Mouse (Mus musculus) bone marrow macrophage, adult 2 months (primary cell): Measurements from ENCODE around the gene Tnrc18. TPM values are rescaled to one million over a fixed set of nuclear protein-coding genes. Genes with fewer than 3 reads are reported as not detected.

Experiments
- H3K27ac ChIP-seq: 2 replicates; pipeline ENCODE4 v1.5.1; 2012; ENCODE audit warnings: low read depth, low read length; ENCODE audit not compliant: insufficient read depth
- H3K4me1 ChIP-seq: 2 replicates; pipeline ENCODE4 v1.6.1; 2012; ENCODE audit warnings: low read length; ENCODE audit not compliant: control insufficient read depth, insufficient read depth
- H3K4me3 ChIP-seq: 2 replicates; pipeline ENCODE4 v1.5.1; 2012; ENCODE audit warnings: mild to moderate bottlenecking, low read length, moderate library complexity; ENCODE audit not compliant: insufficient read depth
- CTCF ChIP-seq: IDR thresholded peaks from 2 replicates; pipeline ENCODE4 v1.5.1; 2012; ENCODE audit warnings: low read depth, mild to moderate bottlenecking, low read length, moderate library complexity
- POLR2A ChIP-seq: IDR thresholded peaks from 2 replicates; pipeline ENCODE4 v1.6.1; 2012; ENCODE audit warnings: mild to moderate bottlenecking, low read depth, low read length, borderline replicate concordance
- polyA plus RNA-seq: library from polyadenylated mRNA; stranded (reverse); fragments of >200 nt; gene quantifications from 2 replicates; pipeline ENCODE4 v1.2.4, GENCODE M21; 2012; ENCODE audit not compliant: missing spikeins, insufficient read depth, insufficient read length

Gene Tnrc18
- polyA plus RNA-seq, 1 experiment, result 64.5 TPM

DNA sequence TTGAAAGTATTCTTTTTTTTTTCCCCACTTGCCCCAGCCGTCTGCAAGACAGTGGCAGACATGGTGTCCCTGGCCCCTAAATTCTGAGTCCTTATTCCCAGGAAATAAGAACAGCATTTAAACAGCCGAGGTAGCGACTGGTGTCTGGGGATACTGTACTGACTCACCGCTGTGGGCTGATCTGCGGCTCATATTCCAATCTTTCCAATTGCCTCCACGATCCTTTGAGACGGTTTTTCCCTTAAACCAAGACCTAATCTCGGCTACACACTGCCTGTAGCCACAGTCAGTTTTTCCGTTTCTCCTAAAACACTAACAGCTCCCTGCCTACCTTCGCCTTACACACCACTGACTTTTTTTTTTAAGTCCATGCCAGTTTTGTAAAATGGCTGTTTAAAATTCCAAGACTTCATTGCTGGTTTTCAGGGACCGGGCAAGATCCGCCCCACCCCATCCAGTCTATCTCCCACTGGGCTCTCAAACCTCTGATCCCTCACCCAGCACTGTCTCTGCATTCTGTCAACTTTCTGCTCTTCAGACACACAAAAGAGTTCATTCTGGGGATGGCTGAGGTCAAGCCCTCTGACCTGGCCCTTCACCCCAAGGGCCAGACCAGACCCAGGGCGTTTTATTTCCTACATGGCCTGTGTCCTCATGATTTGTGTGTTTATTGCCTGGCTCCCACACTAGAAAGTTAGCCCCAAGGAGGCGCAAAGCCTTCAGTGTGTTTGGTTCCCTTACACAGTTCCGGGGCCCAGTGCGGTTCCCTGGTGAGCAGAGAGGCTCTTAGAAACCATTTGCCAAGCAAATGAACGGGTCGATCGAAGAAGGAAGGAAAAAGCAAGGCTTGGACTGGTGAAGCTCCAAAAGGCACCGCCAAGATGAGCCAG, 6.5 kb downstream of the Tnrc18 start:
- no peak overlapping the region for H3K4me3 ChIP-seq
- H3K4me1 ChIP-seq, result peaks cover 14% of the 10 kb centered on the region
- no peak overlapping the region for H3K27ac ChIP-seq
- no peak for TF ChIP-seq POLR2A
- no peak for TF ChIP-seq CTCF

DNA sequence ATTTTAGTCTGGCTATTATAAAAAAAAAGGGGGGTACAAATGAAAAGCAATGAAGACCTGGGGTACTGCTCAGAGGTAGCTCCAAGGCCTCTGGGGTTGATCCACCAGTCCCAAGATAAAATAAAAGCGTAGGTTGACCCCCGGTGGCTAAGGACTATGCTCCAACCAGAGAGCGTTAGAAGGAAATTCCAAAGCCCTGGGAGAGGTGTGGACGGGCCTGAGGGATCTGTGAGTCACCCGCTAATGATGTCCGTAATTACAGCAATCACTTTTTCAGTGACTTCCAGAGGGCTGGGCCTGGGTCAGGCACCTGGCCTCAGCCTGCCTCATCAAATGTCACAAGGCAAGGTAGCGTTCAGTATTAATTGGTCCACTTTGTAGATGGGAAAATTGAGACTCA, 9.8 kb downstream of the Tnrc18 start:
- Histone ChIP-seq H3K27ac (no peak overlapping the region), H3K4me3 (no peak overlapping the region), H3K4me1 (peaks cover 28% of the 10 kb centered on the region)
- no peak for TF ChIP-seq CTCF
- TF ChIP-seq POLR2A, result no peak

DNA sequence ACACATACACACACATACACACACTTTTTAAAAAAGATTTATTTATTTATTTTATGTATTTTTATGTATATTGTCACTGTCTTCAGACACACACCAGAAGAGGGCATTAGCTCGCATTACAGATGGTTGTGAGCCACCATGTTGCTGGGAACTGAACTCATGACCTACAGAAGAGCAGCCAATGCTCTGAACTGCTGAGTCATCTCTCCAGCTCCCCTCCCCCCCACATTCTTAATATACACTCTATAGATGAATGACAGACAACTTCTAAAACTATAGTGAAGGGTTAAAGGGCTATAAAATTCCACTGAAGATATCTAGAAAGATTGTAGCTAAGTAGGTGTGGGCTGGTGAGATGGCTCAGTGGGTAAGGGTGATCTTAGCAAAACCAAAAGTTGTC, 13.7 kb downstream of the Tnrc18 start:
- Histone ChIP-seq H3K4me3 (no peak overlapping the region), H3K4me1 (peaks cover 25% of the 10 kb centered on the region), H3K27ac (no peak overlapping the region)
- no peak for TF ChIP-seq POLR2A
- no peak for TF ChIP-seq CTCF

DNA sequence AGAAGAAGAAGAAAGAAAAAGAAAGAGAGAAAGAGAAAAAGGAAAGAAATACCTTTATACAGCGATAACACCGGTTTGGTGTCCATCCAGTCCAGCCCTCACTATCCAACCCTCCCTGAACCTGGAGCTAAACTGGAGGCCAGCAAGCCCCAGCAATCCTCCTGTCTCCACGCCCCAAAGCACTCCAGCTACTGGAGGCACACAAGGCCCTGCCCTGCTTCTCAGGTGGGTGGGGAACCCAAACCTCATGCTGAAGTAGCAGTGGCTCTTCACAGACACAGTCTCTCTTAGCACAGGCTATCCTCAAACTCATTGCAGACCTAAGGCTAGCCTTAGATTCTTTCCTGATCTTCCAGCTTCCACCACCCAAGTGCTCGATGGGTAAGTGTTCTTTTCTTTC, 14.6 kb downstream of the Tnrc18 start:
- Histone ChIP-seq H3K4me1 (peaks cover 34% of the 10 kb centered on the region), H3K27ac (no peak overlapping the region), H3K4me3 (no peak overlapping the region)
- TF ChIP-seq CTCF (no peak), POLR2A (no peak)

DNA sequence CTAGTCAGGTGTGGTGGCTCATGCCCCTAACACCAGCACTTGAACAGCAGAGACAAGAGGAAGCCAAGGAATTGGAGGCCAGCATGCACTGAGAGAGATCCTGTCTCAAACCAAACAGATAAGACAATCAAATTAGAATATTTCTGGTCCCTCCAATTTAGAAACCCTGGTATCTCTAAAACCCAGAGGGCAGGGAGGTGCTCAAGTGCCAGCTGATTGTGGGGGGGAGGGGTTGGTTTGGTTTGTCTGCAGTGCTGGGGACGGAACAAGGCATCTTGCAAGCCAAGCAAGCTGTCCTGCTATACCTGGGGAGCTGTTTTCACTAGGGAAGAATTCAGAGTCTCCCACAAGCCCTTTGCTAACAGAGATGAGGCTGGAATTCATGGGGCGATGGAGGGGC, 15.5 kb downstream of the Tnrc18 start:
- peaks cover 43% of the 10 kb centered on the region for H3K4me1 ChIP-seq
- TF ChIP-seq POLR2A (no peak), CTCF (no peak)
- no peak overlapping the region for H3K4me3 ChIP-seq
- no peak overlapping the region for H3K27ac ChIP-seq

DNA sequence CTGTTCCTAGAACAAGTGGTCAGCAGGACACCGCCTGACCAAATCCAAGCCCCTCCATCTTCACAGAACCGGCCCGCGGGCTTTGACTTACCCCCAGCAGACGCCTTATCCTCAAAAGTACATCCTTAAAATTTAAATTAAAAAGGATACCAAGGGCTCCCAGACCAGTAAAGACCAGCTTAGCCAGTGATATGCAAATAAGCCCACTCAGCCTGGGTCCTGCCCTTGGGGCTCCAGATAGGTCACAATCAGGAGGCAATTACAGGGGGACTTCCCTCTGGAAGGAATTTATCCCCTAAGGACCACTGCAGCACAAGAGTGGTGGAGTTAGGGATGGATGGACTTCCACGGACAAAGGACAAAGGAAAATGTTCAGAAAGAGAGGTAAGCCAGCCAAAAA, 16.8 kb downstream of the Tnrc18 start:
- TF ChIP-seq POLR2A (no peak), CTCF (no peak)
- no peak overlapping the region for H3K27ac ChIP-seq
- no peak overlapping the region for H3K4me3 ChIP-seq
- peaks cover 53% of the 10 kb centered on the region for H3K4me1 ChIP-seq

DNA sequence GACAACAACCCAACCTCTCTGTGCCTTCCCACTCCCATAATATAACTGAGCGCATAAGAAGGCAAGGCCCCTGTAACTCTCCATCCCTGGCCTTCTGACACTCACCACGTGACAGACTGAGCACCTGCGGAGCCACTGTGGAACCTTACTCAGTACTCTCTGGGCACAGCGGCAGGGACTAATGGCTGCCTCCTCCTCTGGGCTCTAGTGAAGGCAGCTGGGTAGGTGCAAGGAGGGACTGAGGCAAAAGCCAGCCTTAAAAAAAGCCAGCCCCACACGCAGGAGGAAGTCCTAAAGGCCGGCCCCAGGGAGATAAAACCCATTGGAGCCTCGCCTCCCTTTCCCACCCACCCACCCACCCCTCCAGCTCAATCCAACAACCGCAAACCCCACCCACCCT, 17.3 kb downstream of the Tnrc18 start:
- no peak for TF ChIP-seq CTCF
- TF ChIP-seq POLR2A, result no peak
- peaks cover 55% of the 10 kb centered on the region for H3K4me1 ChIP-seq
- H3K27ac ChIP-seq, result no peak overlapping the region
- H3K4me3 ChIP-seq, result no peak overlapping the region

DNA sequence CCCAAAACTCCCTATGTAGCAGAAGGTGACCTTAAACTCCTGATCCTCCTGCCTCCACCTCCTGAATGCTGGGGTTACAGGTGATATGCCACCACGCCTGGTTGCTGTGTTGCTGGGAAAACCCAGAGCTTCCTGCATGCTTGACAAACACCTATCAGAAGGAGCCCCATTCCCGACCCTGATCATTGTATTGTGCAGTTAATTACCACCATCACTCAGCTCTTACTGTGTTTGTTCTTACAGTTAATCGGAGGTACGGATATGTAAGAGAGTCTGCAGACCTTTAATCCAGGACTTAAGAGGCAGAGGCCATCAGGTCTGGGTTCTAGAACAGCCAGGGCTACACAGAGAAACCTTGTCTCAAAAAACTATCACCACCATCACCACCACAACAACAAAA, 18.2 kb downstream of the Tnrc18 start:
- Histone ChIP-seq H3K4me3 (no peak overlapping the region), H3K27ac (no peak overlapping the region), H3K4me1 (peaks cover 55% of the 10 kb centered on the region)
- TF ChIP-seq POLR2A, result no peak
- no peak for TF ChIP-seq CTCF

DNA sequence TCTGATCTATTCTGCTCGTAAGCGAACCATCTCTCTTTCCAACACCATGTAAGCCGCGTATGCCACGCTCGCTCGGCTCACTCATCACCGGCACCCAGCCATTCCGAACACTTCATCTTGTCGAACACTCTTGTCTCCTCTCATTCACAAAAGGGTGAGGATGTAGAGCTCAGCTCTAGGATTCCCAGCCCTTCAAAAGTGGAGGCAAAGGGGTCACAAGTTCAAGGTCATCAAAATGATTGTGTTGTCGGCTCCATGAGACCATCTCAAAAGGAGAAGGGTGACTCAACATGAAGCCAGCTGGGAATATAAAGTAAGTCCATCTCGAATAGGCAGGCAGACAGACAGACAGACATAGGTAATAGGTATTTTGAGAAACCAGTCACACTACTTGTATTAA, 19.3 kb downstream of the Tnrc18 start:
- Histone ChIP-seq H3K27ac (no peak overlapping the region), H3K4me3 (no peak overlapping the region), H3K4me1 (peaks cover 57% of the 10 kb centered on the region)
- TF ChIP-seq CTCF (no peak), POLR2A (no peak)

DNA sequence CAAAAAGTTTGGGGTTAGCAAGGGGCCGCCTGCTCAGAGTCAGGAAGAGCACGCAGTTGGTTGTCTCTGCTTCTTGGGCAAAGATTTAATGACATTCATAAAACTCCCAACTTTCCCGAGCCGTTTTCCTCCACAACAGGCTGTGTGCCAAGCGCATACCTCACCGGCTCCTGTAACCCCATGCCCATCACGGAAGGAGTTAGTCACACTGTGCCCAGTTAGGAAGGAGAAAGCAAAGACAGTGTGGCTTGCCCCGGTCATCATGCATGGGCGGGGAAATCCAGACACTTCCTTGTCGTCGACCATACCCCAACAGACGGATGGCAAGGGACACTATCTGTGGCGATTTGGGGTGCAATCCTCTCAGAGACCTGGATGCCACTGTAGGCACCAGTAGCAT, 19.8 kb downstream of the Tnrc18 start:
- no peak for TF ChIP-seq POLR2A
- TF ChIP-seq CTCF, result no peak
- peaks cover 56% of the 10 kb centered on the region for H3K4me1 ChIP-seq
- no peak overlapping the region for H3K4me3 ChIP-seq
- H3K27ac ChIP-seq, result no peak overlapping the region

DNA sequence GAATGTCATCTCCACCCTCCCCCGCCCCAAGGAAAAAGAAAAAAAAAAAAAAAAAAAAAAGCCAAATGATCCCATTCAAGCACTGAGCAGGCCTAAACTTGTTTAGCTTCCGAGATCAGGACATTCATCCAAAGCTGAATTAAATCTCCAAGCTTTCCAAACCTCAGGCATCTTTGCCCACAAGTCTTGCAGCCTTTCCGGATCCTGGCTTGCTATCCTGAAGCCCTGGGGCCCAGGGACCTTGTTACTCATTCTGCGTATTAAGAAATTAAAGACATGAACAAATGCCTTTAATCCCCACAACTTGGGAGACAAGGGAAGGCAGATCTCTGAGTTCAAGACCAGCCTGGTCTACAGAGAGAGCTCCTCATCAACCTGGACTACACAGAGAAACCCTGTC, 20.5 kb downstream of the Tnrc18 start:
- Histone ChIP-seq H3K27ac (no peak overlapping the region), H3K4me1 (peaks cover 56% of the 10 kb centered on the region), H3K4me3 (no peak overlapping the region)
- TF ChIP-seq CTCF (no peak), POLR2A (no peak)
